Mouse (Mus musculus) forebrain, embryonic 10.5 days (tissue): Measurements from ENCODE around the gene Olfr56. TPM values are rescaled to one million over a fixed set of nuclear protein-coding genes. Genes with fewer than 3 reads are reported as not detected.
"Not testable (repeated sequence)": the region's sequence is repeated elsewhere in the genome, so short reads cannot be mapped to it uniquely, and the experiment has no call there.

ENCODE experiments used
- DNase-seq: peaks from one replicate; pipeline ENCODE4 v3.0.0-alpha.2; 2017; ENCODE audit warnings: low spot score; ENCODE audit errors: extremely low spot score
- H3K27ac ChIP-seq: fragments of 300-500 bp; sonication (generic); 2 replicates; pipeline ENCODE4 v1.5.1; 2016; ENCODE audit warnings: mild to moderate bottlenecking
- H3K27me3 ChIP-seq: fragments of 300-500 bp; sonication (generic); 2 replicates; pipeline ENCODE4 v1.6.1; 2016; ENCODE audit warnings: mild to moderate bottlenecking; ENCODE audit not compliant: poor library complexity, severe bottlenecking
- H3K36me3 ChIP-seq: fragments of 300-500 bp; sonication (generic); replicated peaks from 2 replicates; pipeline ENCODE4 v1.6.1; 2016; ENCODE audit warnings: mild to moderate bottlenecking, moderate library complexity
- H3K4me1 ChIP-seq: fragments of 300-500 bp; sonication (generic); 2 replicates; pipeline ENCODE4 v1.6.1; 2016
- H3K4me3 ChIP-seq: fragments of 300-500 bp; sonication (generic); 2 replicates; pipeline ENCODE4 v1.5.1; 2016; ENCODE audit warnings: mild to moderate bottlenecking, moderate library complexity
- H3K9me3 ChIP-seq: fragments of 300-500 bp; sonication (generic); 2 replicates; pipeline ENCODE4 v1.6.1; 2016; ENCODE audit warnings: mild to moderate bottlenecking, moderate library complexity
- WGBS: fragments of 180-500 bp; shearing (Covaris S2); methylation state at CpG from one replicate; pipeline ENCODE4 v1.1.7; 2016; 5-methylcytosine and 5-hydroxymethylcytosine counted together
- polyA plus RNA-seq: library from polyadenylated mRNA; unstranded; fragments of >200 nt; fragmentation: Nextera tagmentation; extraction: Ambion mirVana; gene quantifications from 2 replicates; pipeline ENCODE4 v1.2.1, GENCODE M21; 2016

Olfr56 gene
- polyA plus RNA-seq, 1 experiment from 2014 or later: not detected

- H3K9me3 ChIP-seq, H3K27me3 ChIP-seq, H3K4me1 ChIP-seq, H3K27ac ChIP-seq, DNase-seq, H3K4me3 ChIP-seq, H3K36me3 ChIP-seq: not testable (repeated sequence)
- 89% methylated on average over 6 of the region's 6 CpGs for WGBS
Measured at GRCm38 (mm10) chr11:49076001-49076757, 97.5 kb downstream of the Olfr56 start, which contains the start of gene Ifi47. TSS of gene Ifi47 (plus strand) at chr11:49076587.

DNA sequence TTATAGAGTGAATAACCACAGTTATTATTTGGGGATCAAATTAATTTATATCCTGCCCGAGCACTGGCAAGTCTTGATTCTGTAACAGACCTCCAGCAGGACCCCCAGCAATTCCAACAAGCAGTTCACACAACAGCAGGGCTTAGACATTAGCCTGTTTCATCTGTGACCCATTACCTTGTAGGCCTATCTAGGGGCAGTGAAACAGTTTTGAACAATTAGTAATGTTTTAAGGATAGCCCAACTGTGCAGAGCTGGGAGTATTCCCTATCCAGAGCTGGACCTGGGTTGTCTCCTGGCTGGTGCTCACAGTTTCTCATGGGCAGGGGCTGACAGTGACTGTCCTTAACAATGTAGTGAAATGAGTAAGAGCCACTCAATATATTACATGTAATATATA, 98.3 kb downstream of the Olfr56 start:
- WGBS: 84% methylated on average over 1 of the region's 1 CpGs
- Histone ChIP-seq H3K4me3 (no peak overlapping the region), H3K27me3 (no peaks in the 10 kb centered on the region), H3K27ac (no peak overlapping the region), H3K36me3 (no peaks in the 10 kb centered on the region), H3K4me1 (no peaks in the 10 kb centered on the region), H3K9me3 (no peaks in the 10 kb centered on the region)
- no peak for DNase-seq

DNA sequence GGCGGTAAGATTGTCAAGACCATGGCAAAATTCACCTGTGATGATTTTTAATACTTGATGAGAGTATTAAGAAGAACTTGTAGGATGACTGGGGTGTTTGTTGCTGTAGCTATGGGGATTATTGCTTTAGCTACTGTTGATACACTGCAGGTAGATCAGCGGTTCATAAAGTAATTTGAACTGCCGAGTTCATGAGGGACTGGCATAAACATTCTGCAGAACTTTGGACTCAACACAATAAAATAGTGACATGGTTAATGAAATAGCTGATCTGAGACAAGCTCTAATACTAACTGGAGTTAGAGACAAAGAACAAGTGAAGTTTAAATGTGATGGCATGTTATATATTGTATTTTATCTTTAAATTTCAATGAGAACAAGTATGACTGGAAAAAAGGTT, 100.0 kb downstream of the Olfr56 start:
- 93% methylated on average over 3 of the region's 3 CpGs for WGBS
- no peaks in the 10 kb centered on the region for H3K36me3 ChIP-seq
- DNase-seq: no peak
- H3K4me3 ChIP-seq: no peak overlapping the region
- H3K9me3 ChIP-seq: no peaks in the 10 kb centered on the region
- H3K27me3 ChIP-seq: no peaks in the 10 kb centered on the region
- no peak overlapping the region for H3K27ac ChIP-seq
- H3K4me1 ChIP-seq: no peaks in the 10 kb centered on the region

DNA sequence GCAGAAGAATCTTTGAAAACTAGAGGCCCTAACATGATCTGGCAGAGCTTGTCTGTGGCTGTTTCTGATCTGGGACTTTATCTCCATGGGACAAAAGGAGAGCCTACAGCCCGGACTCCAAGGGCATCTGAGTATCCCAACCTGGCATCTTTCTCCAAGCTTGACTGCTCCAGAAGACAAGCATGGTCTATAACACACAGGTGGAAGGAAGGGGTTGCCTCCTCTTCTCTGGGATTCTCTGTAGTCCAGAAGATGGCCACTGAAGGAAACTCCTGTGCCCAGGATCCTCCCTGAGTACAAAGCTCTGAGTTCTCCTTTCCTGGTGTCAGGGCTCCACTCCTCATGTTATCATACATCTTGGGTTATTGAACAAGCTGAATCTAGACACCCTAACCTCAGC, 101.9 kb downstream of the Olfr56 start:
- H3K27me3 ChIP-seq: no peaks in the 10 kb centered on the region
- H3K4me1 ChIP-seq: no peaks in the 10 kb centered on the region
- no peak overlapping the region for H3K4me3 ChIP-seq
- H3K9me3 ChIP-seq: no peaks in the 10 kb centered on the region
- DNase-seq: no peak
- no peak overlapping the region for H3K27ac ChIP-seq
- H3K36me3 ChIP-seq: no peaks in the 10 kb centered on the region
- 81% methylated on average over 1 of the region's 1 CpGs for WGBS

GRCm38 (mm10) chr11:49081356-49081755, 102.7 kb downstream of the Olfr56 start:
- H3K36me3 ChIP-seq: no peaks in the 10 kb centered on the region
- WGBS: 88% methylated on average over 4 of the region's 4 CpGs
- H3K4me3 ChIP-seq: no peak overlapping the region
- no peaks in the 10 kb centered on the region for H3K9me3 ChIP-seq
- no peaks in the 10 kb centered on the region for H3K27me3 ChIP-seq
- no peak for DNase-seq
- H3K4me1 ChIP-seq: no peaks in the 10 kb centered on the region
- H3K27ac ChIP-seq: no peak overlapping the region

DNA sequence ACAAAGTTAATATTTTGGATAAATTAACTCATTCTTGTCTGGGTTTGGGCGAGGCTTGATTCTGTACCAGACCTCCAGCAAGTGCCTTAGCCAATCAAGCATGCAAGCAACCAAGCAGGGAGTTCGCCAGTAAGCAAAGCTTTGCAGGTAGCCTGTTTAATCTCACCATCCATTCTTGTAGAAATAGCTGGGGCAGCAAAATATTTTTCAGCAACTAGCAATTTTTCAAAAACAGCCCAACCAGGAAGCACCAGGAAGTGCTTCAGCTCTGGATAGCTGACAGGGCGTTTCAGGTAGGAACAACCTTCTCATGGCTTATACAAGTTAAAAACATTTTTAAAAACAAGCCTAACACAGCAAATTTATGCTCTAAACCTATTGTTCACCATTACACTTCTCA, 103.2 kb downstream of the Olfr56 start:
- DNase-seq: no peak
- WGBS: 79% methylated on average over 3 of the region's 3 CpGs
- Histone ChIP-seq H3K27me3 (no peaks in the 10 kb centered on the region), H3K4me1 (no peaks in the 10 kb centered on the region), H3K4me3 (no peak overlapping the region), H3K36me3 (no peaks in the 10 kb centered on the region), H3K27ac (no peak overlapping the region), H3K9me3 (no peaks in the 10 kb centered on the region)

- Histone ChIP-seq H3K36me3 (no peaks in the 10 kb centered on the region), H3K27ac (no peak overlapping the region), H3K9me3 (no peaks in the 10 kb centered on the region), H3K4me1 (peaks cover 4% of the 10 kb centered on the region), H3K27me3 (no peaks in the 10 kb centered on the region), H3K4me3 (no peak overlapping the region)
- DNase-seq: no peak
- 88% methylated on average over 1 of the region's 1 CpGs for WGBS
Measured at GRCm38 (mm10) chr11:49083146-49083545, 104.5 kb downstream of the Olfr56 start.

DNA sequence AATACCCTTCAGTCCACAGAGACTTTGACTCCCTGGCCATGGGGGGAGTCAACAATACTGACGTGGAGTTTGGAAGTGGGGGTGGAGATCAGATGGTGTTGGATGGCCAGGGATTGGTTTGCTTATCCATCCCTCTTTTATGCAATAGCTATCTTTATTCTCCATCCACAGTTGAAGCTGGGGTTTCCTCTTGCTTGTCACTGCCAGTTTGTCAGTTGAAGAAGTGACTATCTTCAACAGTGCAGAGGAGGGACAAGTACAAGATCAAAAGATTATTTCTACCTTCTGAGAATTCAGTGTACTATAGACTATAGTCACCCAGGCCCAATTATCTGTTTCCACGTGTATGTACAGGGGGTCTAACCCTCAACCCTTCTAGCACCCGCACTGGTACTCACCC, 105.1 kb downstream of the Olfr56 start:
- Histone ChIP-seq H3K36me3 (no peaks in the 10 kb centered on the region), H3K9me3 (no peaks in the 10 kb centered on the region), H3K27me3 (no peaks in the 10 kb centered on the region), H3K4me3 (no peak overlapping the region), H3K27ac (no peak overlapping the region), H3K4me1 (peaks cover 8% of the 10 kb centered on the region)
- no peak for DNase-seq
- WGBS: 82% methylated on average over 3 of the region's 3 CpGs

- Histone ChIP-seq H3K4me1 (peaks cover 8% of the 10 kb centered on the region), H3K9me3 (no peaks in the 10 kb centered on the region), H3K27ac (no peak overlapping the region), H3K36me3 (no peaks in the 10 kb centered on the region), H3K4me3 (no peak overlapping the region), H3K27me3 (no peaks in the 10 kb centered on the region)
- 88% methylated on average over 1 of the region's 1 CpGs for WGBS
- DNase-seq: no peak
Measured at GRCm38 (mm10) chr11:49084385-49084784, 105.7 kb downstream of the Olfr56 start.

GRCm38 (mm10) chr11:49084875-49085274, 106.2 kb downstream of the Olfr56 start:
- 54% methylated on average over 3 of the region's 3 CpGs for WGBS
- Histone ChIP-seq H3K4me1 (peaks cover 8% of the 10 kb centered on the region), H3K27me3 (no peaks in the 10 kb centered on the region), H3K4me3 (no peak overlapping the region), H3K9me3 (no peaks in the 10 kb centered on the region), H3K36me3 (no peaks in the 10 kb centered on the region), H3K27ac (no peak overlapping the region)
- DNase-seq: no peak

DNA sequence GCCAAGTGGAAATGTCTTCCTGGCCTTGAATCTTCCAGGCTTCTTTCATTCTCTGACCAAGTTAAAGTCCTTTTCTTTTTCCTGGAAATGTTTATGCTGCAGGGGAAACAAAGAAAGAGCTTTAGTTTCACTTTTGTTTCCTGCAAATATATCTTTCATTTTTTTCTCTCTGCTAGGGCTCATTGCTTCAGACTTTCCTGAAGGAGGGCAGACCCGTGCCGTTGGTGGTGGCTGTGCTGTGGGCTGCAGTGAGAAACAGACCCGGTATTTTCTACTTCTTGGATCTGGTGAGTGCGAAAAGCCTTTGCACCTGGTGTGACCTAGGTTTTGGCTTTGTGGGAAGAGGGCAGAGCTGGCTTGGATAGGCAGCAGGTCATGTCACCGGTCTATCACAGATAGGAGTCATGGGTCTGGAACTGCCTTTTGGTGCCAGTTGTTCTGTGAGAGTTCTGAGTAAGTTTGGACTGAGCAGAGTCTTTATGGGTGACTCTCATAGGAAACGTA, 108.2 kb downstream of the Olfr56 start:
- Histone ChIP-seq H3K9me3 (no peaks in the 10 kb centered on the region), H3K27ac (no peak overlapping the region), H3K4me1 (peaks cover 8% of the 10 kb centered on the region), H3K27me3 (no peaks in the 10 kb centered on the region), H3K4me3 (no peak overlapping the region), H3K36me3 (no peaks in the 10 kb centered on the region)
- DNase-seq: no peak
- 85% methylated on average over 6 of the region's 6 CpGs for WGBS

DNA sequence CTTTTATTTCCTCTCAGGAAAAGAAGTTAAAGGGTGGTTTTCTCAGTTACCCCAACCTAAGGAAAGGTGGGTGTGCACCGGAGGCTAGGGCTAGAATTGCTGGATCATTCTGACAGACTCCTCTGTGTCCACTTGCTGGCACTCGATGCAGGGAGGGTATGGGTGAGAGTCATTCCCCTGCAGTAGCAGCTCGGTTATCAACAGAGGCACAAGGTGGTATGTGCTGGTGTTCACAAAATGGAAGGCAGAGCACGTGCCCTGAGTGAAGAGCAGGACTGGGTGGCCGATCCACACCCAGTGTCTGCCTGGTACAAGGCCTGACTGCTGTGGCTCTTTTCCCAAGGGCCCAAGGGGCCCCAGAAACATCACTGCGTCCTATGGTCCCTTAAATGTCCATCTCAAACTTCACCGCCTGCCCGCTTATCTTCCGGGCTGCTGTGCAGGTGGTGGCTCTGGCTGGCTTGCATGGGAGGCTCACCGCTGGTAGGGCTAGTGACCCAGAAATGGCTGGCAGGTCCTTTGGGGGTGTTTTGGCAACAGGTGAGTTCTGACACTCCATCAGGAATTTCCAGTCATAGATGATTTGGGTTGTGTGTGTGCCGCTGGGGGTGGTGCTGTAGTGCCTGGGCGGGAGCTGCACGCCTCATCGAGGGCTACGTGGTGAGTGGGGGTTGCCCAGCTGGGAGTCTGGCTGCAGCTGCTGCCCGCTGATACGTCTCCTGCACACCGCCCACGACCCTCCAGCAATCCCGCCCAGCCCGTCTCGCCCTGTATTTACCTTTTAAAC, 109.3 kb downstream of the Olfr56 start:
- no peak for DNase-seq
- Histone ChIP-seq H3K4me1 (peaks cover 8% of the 10 kb centered on the region), H3K27me3 (no peaks in the 10 kb centered on the region), H3K9me3 (no peaks in the 10 kb centered on the region), H3K4me3 (0 out of 2 replicates have a peak overlapping the region, but pooled peaks have one; percentile 19), H3K36me3 (no peaks in the 10 kb centered on the region), H3K27ac (0 out of 2 replicates have a peak overlapping the region, but pooled peaks have one; percentile 17)
- 45% methylated on average over 22 of the region's 22 CpGs for WGBS
